Mouse (Mus musculus) hindlimb bud, embryonic 11.5 days (tissue): ENCODE data around the gene Cldn18.

Experiments used
- DNase-seq: peaks from one replicate; pipeline ENCODE4 v3.0.0-alpha.2; 2012; ENCODE audit warnings: low read depth, low spot score; ENCODE audit errors: extremely low spot score

Gene Cldn18

GRCm38 (mm10) chr9:99685536-99686231 is 31.4 kb downstream of the Cldn18 start:
- DNase-seq = no peak

DNA sequence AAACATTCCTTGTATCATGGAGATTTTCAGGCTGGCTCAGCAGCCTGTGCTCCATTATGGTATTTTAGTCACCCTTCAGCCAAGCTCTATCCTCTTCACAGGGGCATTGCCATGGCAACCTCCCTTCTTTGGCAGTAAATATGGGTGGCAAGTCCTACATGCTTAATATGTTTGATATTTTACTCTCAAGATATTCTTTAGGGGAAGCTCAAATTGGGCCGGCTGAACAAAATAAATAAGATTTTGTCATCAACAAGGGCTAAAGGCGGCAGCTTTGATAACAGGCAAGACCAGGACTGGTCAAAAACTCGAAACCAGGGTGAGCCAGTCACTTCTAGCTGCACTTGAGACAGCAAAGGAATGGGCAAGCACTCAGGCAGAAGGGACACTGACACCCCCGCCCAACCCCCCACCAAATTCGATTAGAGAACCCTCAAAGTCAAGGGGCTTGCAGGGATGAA is 32.0 kb downstream of the Cldn18 start:
- no peak for DNase-seq

DNA sequence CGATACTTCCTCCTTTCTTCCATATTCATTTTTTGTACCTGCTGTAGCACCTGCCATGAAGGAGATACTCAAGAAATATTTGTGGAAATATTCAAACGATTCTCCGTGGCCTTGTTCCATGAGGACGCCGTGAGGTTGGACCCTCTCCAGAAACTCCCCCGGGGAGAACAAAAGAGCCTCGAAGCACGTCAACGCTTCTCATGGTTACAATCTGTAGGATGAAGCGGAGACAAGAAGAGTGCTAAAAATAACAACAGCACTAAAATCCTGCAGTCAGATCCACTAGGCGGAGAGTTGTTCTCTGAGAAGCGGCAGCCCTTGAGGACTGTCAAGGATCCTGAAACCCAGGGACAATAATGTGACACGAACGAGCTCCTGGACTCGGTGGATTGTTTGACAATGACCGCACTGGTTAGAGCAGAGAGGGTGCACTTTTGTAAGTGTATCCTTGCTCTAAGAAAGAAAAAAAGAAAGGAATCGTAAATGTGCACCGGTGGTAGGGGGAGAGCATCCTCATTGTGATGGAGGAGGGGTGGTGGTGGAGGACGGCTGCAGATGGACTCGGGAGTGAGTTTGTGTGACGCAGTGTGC is 35.0 kb downstream of the Cldn18 start:
- no peak for DNase-seq

GRCm38 (mm10) chr9:99675714-99676113 is 41.4 kb downstream of the Cldn18 start:
- DNase-seq = no peak

GRCm38 (mm10) chr9:99671603-99672002 is 45.5 kb downstream of the Cldn18 start:
- DNase-seq = no peak

- DNase-seq = no peak
These were observed 49.5 kb downstream of the Cldn18 start for GRCm38 (mm10) chr9:99667596-99667995.

DNA sequence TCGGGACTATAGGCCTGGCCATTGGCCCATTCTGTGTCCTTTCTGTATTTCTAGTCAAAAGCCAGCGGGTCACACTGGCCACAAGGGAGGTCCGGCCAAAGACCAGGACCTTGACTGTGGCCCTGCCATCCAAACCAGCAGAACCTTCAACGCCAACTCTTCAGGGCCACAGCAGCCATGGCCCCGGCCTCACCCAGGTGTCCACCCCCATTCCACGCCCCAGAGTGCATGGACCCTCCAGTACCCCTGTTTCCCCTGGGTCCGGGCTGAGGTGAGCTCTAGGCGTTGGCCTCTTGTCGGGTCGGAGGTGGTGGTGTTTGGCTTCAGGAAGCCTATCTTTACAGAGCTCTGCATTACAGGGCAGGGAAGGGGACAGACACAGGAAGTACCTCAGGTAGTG is 54.2 kb downstream of the Cldn18 start:
- DNase-seq = no peak

GRCm38 (mm10) chr9:99662406-99662805 is 54.7 kb downstream of the Cldn18 start:
- DNase-seq = peak; percentile 26

GRCm38 (mm10) chr9:99661606-99662166 is 55.4 kb downstream of the Cldn18 start:
- no peak for DNase-seq

DNA sequence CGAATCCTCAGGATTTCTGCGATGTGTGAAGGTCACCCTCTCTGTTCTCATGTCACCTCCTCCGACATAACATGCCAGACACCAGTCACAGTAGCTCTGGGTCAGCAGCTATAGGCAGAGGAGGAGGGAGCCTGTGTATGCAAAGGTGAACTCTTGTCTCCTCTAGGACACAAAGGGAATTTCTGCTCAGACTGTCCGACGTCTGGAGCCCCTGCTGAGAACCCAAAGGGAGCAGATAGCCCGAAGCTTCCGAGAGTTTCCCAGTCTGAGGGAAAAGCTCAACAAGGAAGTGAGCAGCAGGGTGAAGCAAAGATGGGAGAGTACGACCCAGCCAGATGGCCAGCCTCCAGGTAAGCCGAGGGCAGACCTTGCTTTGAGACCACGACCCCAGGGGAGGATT is 56.3 kb downstream of the Cldn18 start:
- no peak for DNase-seq

- DNase-seq = no peak
These were observed 71.0 kb downstream of the Cldn18 start for GRCm38 (mm10) chr9:99646102-99646501.

- DNase-seq = no peak
These were observed 71.7 kb downstream of the Cldn18 start for GRCm38 (mm10) chr9:99645416-99645815.

DNA sequence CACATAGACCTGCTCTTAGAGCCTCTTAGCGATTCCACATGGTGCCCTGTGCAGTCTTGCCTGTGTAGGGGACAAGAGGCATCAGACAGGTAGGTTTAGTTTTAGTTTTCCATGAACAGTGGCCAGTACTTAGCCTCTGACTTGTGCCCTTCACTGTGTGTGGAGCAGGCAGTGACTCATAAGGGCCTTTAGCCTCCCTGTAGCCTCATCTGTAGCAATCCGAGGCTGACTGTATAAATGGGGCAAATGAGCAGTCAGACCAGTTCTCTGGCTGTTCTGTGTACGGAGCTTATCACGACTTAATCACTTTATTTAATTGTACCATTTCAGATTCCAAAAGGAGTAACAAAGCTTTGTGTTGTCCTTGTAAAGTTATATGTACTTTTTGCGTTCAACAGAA is 77.1 kb downstream of the Cldn18 start:
- DNase-seq = no peak
